In genomic region chr10:111382206-111382930, GRCm38 (mm10) we compare ENCODE assay signal across 12 mouse cellular contexts.
DNase-seq lines count a peak whose midpoint lies in the region; ATAC-seq and TF ChIP-seq lines count a peak whose summit lies in the region.
"Had no signal": no experiment of that assay in that cellular context is flagged by ENCODE, and none has a peak within 500 bp of the region (broad histone marks: within the 10 kb centered on the region; RNA-seq: fewer than 3 reads in every experiment).

No protein-coding gene starts in this region.

- no peak for TF ChIP-seq POLR2A in brain, embryonic 14.5 days (IDR thresholded peaks at IDR 0.05; ENCODE audit: borderline replicate concordance, extremely low read depth, insufficient read depth, insufficient read length, poor library complexity, severe bottlenecking)

- no peaks in the 10 kb centered on the region for H3K27me3 ChIP-seq in hindbrain, embryonic 16.5 days (replicated peaks; ENCODE audit: control insufficient read depth, insufficient read depth, low read length)
- H3K27me3 ChIP-seq in hindbrain, embryonic 11.5 days (ENCODE audit: control insufficient read depth, insufficient read depth, low read length) = no peaks in the 10 kb centered on the region
- H3K27me3 ChIP-seq: heart, embryonic 12.5 days had no signal

- H3K4me3 ChIP-seq in hindbrain, embryonic 16.5 days (ENCODE audit: low read length) = no peak overlapping the region
- no peak overlapping the region for H3K4me3 ChIP-seq in hindbrain, embryonic 11.5 days (ENCODE audit: low read depth, low read length)
- H3K4me3 ChIP-seq: heart, embryonic 12.5 days had no signal

- peaks cover 5% of the 10 kb centered on the region; the same call in 1 of the 2 replicates for H3K4me1 ChIP-seq in hindbrain, embryonic 16.5 days (ENCODE audit: control insufficient read depth, insufficient read depth, low read depth, low read length)
- H3K4me1 ChIP-seq in hindbrain, embryonic 11.5 days (replicated peaks; ENCODE audit: control insufficient read depth, insufficient read depth, low read length) = no peaks in the 10 kb centered on the region

- 0 out of 2 replicates have a peak, but pooled peaks have one; percentile 41 for ATAC-seq in hindbrain, embryonic 16.5 days
- no peak for ATAC-seq in hindbrain, embryonic 11.5 days (ENCODE audit: low FRiP score)

- intact Hi-C loops in left cerebral cortex, postnatal 4 days (cut with DNase I) = no loop called here

- no peaks in the 10 kb centered on the region for H3K36me3 ChIP-seq in hindbrain, embryonic 16.5 days (ENCODE audit: control insufficient read depth, insufficient read depth, low read length)
- H3K36me3 ChIP-seq in hindbrain, embryonic 11.5 days (ENCODE audit: control insufficient read depth, insufficient read depth, low read length) = no peaks in the 10 kb centered on the region
- H3K36me3 ChIP-seq: G1E; heart, embryonic 12.5 days had no signal

- no peak for TF ChIP-seq CTCF in brain, embryonic 14.5 days (IDR thresholded peaks at IDR 0.05; ENCODE audit: borderline replicate concordance, extremely low read depth, insufficient read depth, insufficient read length)

- DNase-seq in cerebellum, postnatal 10 days = peak; percentile 39 to 51
- DNase-seq in cerebellum, postnatal 36 days = no peak
- DNase-seq in hindbrain, embryonic 11.5 days (ENCODE audit: low spot score) = no peak
- peak; percentile 30 for DNase-seq in brain, embryonic 14.5 days (ENCODE audit: low read depth)
- peak; percentile 24 for DNase-seq in left cerebral cortex, postnatal 4 days
- no peak for DNase-seq in urinary bladder, adult 18-20 months (ENCODE audit: low spot score in 2 of 2)
- DNase-seq in spleen, postnatal 36 days (ENCODE audit: low spot score in 2 of 2) = no peak
- DNase-seq: kidney, postnatal 10 days; lung, postnatal 36 days had no signal

- no peak overlapping the region for H3K9ac ChIP-seq in hindbrain, embryonic 16.5 days (ENCODE audit: low read depth, low read length)
- no peak overlapping the region for H3K9ac ChIP-seq in hindbrain, embryonic 11.5 days (ENCODE audit: low read depth, low read length)
- H3K9ac ChIP-seq: heart, embryonic 12.5 days had no signal

- H3K27ac ChIP-seq in hindbrain, embryonic 16.5 days (ENCODE audit: low read depth, low read length) = no peak overlapping the region
- H3K27ac ChIP-seq in hindbrain, embryonic 11.5 days (ENCODE audit: low read depth, low read length) = no peak overlapping the region

- no peak overlapping the region for H3K4me2 ChIP-seq in hindbrain, embryonic 16.5 days (ENCODE audit: low read length)
- no peak overlapping the region for H3K4me2 ChIP-seq in hindbrain, embryonic 11.5 days (replicated peaks; ENCODE audit: low read depth, low read length)
- H3K4me2 ChIP-seq: heart, embryonic 12.5 days had no signal

- H3K9me3 ChIP-seq in hindbrain, embryonic 16.5 days (ENCODE audit: control insufficient read depth, low read length) = no peaks in the 10 kb centered on the region
- no peaks in the 10 kb centered on the region for H3K9me3 ChIP-seq in hindbrain, embryonic 11.5 days (ENCODE audit: control insufficient read depth, low read length)
- H3K9me3 ChIP-seq: G1E; heart, embryonic 12.5 days had no signal

- WGBS in hindbrain, embryonic 16.5 days = 38% methylated on average over 4 of the region's 4 CpGs
- WGBS in hindbrain, embryonic 11.5 days = 33% methylated on average over 4 of the region's 4 CpGs

Comparison
In these comparisons a context has a peak if more than half of its experiments do, and no peak if none do; other contexts are left out.
1. DNase-seq: peak in cerebellum, postnatal 10 days (2 of 2), brain, embryonic 14.5 days (single experiment) and left cerebral cortex, postnatal 4 days (single experiment); none in cerebellum, postnatal 36 days (0 of 2), hindbrain, embryonic 11.5 days (single experiment), urinary bladder, adult 18-20 months (0 of 2) and spleen, postnatal 36 days (0 of 2).